10 mouse cellular contexts compared by ENCODE assay signal in the genomic region with DNA sequence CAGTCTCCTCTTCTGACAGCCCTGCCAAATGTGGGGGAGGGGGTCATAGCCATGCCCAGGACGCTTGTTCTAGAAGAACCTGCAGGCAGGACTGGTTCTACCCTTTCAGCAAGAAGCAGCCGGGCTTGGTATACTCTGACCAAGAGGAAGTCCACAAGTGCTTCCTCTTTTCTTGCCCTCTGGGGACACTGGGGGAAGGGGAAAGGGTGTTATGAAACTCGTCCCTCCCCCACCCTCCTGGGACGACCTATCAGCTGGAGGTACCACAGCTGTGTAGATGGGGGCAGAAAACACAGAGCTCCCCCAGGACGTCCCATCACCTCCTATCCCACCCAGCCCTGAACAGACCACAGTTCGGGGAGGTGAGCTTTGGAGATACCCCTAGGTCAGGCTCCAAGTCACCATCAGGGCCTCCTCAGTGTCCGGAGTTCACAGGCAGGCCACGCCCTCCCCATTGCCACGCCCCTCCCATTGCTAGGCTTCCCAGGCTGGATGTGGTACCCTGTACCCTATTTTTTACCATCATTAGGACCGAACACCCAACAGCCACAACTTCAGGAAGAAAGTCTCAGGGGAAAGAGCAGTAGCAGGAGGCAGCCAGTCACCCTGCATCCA. TPM values are rescaled to one million over a fixed set of nuclear protein-coding genes. Genes with fewer than 3 reads are reported as not detected.
DNase-seq lines count a peak whose midpoint lies in the region; ATAC-seq and TF ChIP-seq lines count a peak whose summit lies in the region.
"Had no signal": no experiment of that assay in that cellular context is flagged by ENCODE, and none has a peak within 500 bp of the region (broad histone marks: within the 10 kb centered on the region; RNA-seq: fewer than 3 reads in every experiment).

No protein-coding gene starts in this region.

- H3K4me2 ChIP-seq in CH12.LX (ENCODE audit: insufficient read depth, low read depth, poor library complexity, severe bottlenecking), result no peak overlapping the region
- H3K4me2 ChIP-seq: lung, embryonic 14.5 days had no signal

- peaks cover 23% of the 10 kb centered on the region for H3K27me3 ChIP-seq in CH12.LX (replicated peaks)
- H3K27me3 ChIP-seq in cerebellum, adult 2 months (ENCODE audit: control insufficient read depth, insufficient read depth, low read length), result no peaks in the 10 kb centered on the region

- no peak for TF ChIP-seq POLR2A in CH12.LX (IDR thresholded peaks at IDR 0.05; ENCODE audit: low read depth, low read length)
- TF ChIP-seq POLR2A in cerebellum, adult 2 months (IDR thresholded peaks at IDR 0.05; ENCODE audit: borderline replicate concordance, insufficient read depth, low read length), result no peak

- peak overlapping the region; percentile 49; the same call in 1 of the 2 replicates for H3K27ac ChIP-seq in gastrocnemius, adult 2 months
- no peak overlapping the region for H3K27ac ChIP-seq in CH12.LX (ENCODE audit: insufficient read depth, low read depth)
- no peak overlapping the region for H3K27ac ChIP-seq in cerebellum, adult 2 months (ENCODE audit: insufficient read depth, low read length)

- TF ChIP-seq RAD21 in CH12.LX (IDR thresholded peaks at IDR 0.05; ENCODE audit: low read depth, low read length), result no peak

- no peaks in the 10 kb centered on the region for H3K36me3 ChIP-seq in CH12.LX (replicated peaks in 1 of 2; ENCODE audit: control insufficient read depth in 1 of 2, insufficient read depth in 1 of 2, low read length in 1 of 2)

- intact Hi-C loops in gastrocnemius, adult 2 months (cut with DNase I), result no loop called here
- intact Hi-C loops in gastrocnemius, postnatal 36 days (cut with DNase I), result no loop called here

- peaks cover 25% of the 10 kb centered on the region for H3K9me3 ChIP-seq in CH12.LX (replicated peaks; ENCODE audit: low read length)

- no peak overlapping the region; the same call in 1 of the 2 replicates for H3K4me3 ChIP-seq in gastrocnemius, adult 2 months
- H3K4me3 ChIP-seq in CH12.LX (replicated peaks in 1 of 3; ENCODE audit: low read depth in 2 of 3, low read length in 2 of 3, poor library complexity in 1 of 3), result no peak overlapping the region
- H3K4me3 ChIP-seq in cerebellum, adult 2 months (replicated peaks; ENCODE audit: insufficient read depth, low read depth, low read length), result no peak overlapping the region

- TF ChIP-seq CTCF in gastrocnemius, adult 2 months (IDR thresholded peaks at IDR 0.05), result no peak
- TF ChIP-seq CTCF in CH12.LX (conservative IDR thresholded peaks at IDR 0.05 in 1 of 2, IDR thresholded peaks at IDR 0.05 in 1 of 2; ENCODE audit: low read depth in 2 of 2, low read length in 2 of 2), result no peak
- no peak for TF ChIP-seq CTCF in cerebellum, adult 2 months (IDR thresholded peaks at IDR 0.05; ENCODE audit: borderline replicate concordance, insufficient read depth, low read depth, low read length)

- peak; percentile 34 for DNase-seq in gastrocnemius, adult 2 months
- DNase-seq in gastrocnemius, postnatal 36 days, result no peak
- DNase-seq in CH12.LX (ENCODE audit: extremely low read depth), result peak; percentile 77
- no peak for DNase-seq in cerebellum, adult 9-10 months
- DNase-seq in embryo, embryonic 10 days (ENCODE audit: low spot score), result no peak
- no peak for DNase-seq in cerebellum, adult 2 months
- DNase-seq: forebrain, postnatal 0 days; lung, embryonic 14.5 days had no signal

- no peak overlapping the region for H3K9ac ChIP-seq in CH12.LX (ENCODE audit: insufficient read depth, low read depth)
- H3K9ac ChIP-seq: forebrain, postnatal 0 days; lung, embryonic 14.5 days had no signal

- TF ChIP-seq EP300 in CH12.LX (IDR thresholded peaks at IDR 0.05; ENCODE audit: low read length), result peak; percentile 79

- in situ Hi-C loops in CH12.LX (cut with MboI; ENCODE audit: low pct_ligation_motif_present, low pct_unique_long_range_greater_than_20kb, low sequenced_read_pairs), result no loop called here

- ATAC-seq in hematopoietic stem cell, adult 5-6 weeks (replicated peaks in 1 of 2; ENCODE audit: insufficient read depth in 1 of 2, low FRiP score in 2 of 2, low TSS enrichment in 1 of 2, low read depth in 1 of 2, poor library complexity in 2 of 2, severe bottlenecking in 2 of 2), result peak; percentile 90 to 92
- peak; percentile 91 for ATAC-seq in megakaryocyte progenitor cell, adult 5-6 weeks (replicated peaks; ENCODE audit: poor library complexity)
- ATAC-seq: forebrain, postnatal 0 days had no signal

- dilution Hi-C loops in CH12.LX (cut with MboI; ENCODE audit: extremely low pct_ligation_motif_present, extremely low pct_unique_long_range_greater_than_20kb, low sequenced_read_pairs), result no loop called here

- H3K79me2 ChIP-seq in CH12.LX (replicated peaks; ENCODE audit: control insufficient read depth, extremely low read depth, insufficient read depth, poor library complexity, severe bottlenecking), result no peaks in the 10 kb centered on the region

- WGBS in cerebellum, adult 2 months, result 48% methylated on average over 10 of the region's 10 CpGs

- H3K4me1 ChIP-seq in CH12.LX (ENCODE audit: control insufficient read depth in 1 of 2, insufficient read depth in 2 of 2), result peaks cover 5 to 15% of the 10 kb centered on the region in 2 experiments; a peak in 2 of 4 replicates
- no peaks in the 10 kb centered on the region for H3K4me1 ChIP-seq in cerebellum, adult 2 months (ENCODE audit: control insufficient read depth, insufficient read depth, low read length)

TF ChIP-seq in CH12.LX, 34 proteins besides CTCF, POLR2A, EP300 and RAD21 (continues in another document):
- TF ChIP-seq MEF2A (IDR thresholded peaks at IDR 0.05; ENCODE audit: borderline replicate concordance, low read depth, low read length) (no peak), IRF4 (IDR thresholded peaks at IDR 0.05; ENCODE audit: low read depth, low read length) (peak; percentile 70), E2F4 (IDR thresholded peaks at IDR 0.05; ENCODE audit: insufficient replicate concordance, low read depth, low read length) (no peak), MAZ (IDR thresholded peaks at IDR 0.05; ENCODE audit: low read depth, low read length) (no peak), USF2 (conservative IDR thresholded peaks at IDR 0.05; ENCODE audit: low read depth, low read length) (no peak), MAX (IDR thresholded peaks at IDR 0.05; ENCODE audit: low read length) (no peak), PAX5 (IDR thresholded peaks at IDR 0.05; ENCODE audit: low read length) (no peak), NELFE (IDR thresholded peaks at IDR 0.05; ENCODE audit: low read depth, low read length) (no peak), ELF1 (IDR thresholded peaks at IDR 0.05; ENCODE audit: low read depth, low read length) (0 out of 2 replicates have a peak, but pooled peaks have one; percentile 16), UBTF (IDR thresholded peaks at IDR 0.05; ENCODE audit: low read depth, low read length) (no peak), JUN (IDR thresholded peaks at IDR 0.05; ENCODE audit: insufficient read depth, low read depth, low read length) (no peak), RCOR1 (conservative IDR thresholded peaks at IDR 0.05; ENCODE audit: low read depth, low read length) (no peak), MAFK (IDR thresholded peaks at IDR 0.05; ENCODE audit: insufficient replicate concordance, low read length) (0 out of 2 replicates have a peak, but pooled peaks have one; percentile 28), ZKSCAN1 (IDR thresholded peaks at IDR 0.05; ENCODE audit: borderline replicate concordance, low read depth, low read length) (no peak), TBP (conservative IDR thresholded peaks at IDR 0.05; ENCODE audit: low read depth, low read length) (no peak), MXI1 (IDR thresholded peaks at IDR 0.05; ENCODE audit: low read depth, low read length) (no peak), HCFC1 (IDR thresholded peaks at IDR 0.05; ENCODE audit: low read depth, low read length) (no peak), USF1 (IDR thresholded peaks at IDR 0.05; ENCODE audit: low read depth, low read length) (no peak), MYC (IDR thresholded peaks at IDR 0.05; ENCODE audit: low read depth, low read length) (no peak), TCF12 (IDR thresholded peaks at IDR 0.05; ENCODE audit: low read depth, low read length) (peak; percentile 80), SMC3 (IDR thresholded peaks at IDR 0.05; ENCODE audit: low read depth, low read length) (no peak), ETS1 (conservative IDR thresholded peaks at IDR 0.05; ENCODE audit: low read depth, low read length) (peak; percentile 63), BHLHE40 (IDR thresholded peaks at IDR 0.05; ENCODE audit: low read depth, low read length) (0 out of 2 replicates have a peak, but pooled peaks have one; percentile 27), ZMIZ1 (IDR thresholded peaks at IDR 0.05; ENCODE audit: low read depth, low read length) (no peak)

RNA-seq across cellular contexts. Expression of a gene that starts 17.6 kb away (rescaled TPM):
- total RNA-seq in gastrocnemius, adult 2 months (2021), result under 1 TPM; 0.20 to 0.45 TPM
- total RNA-seq in gastrocnemius, postnatal 36 days (2021), result under 1 TPM; 0.20 to 0.30 TPM
- total RNA-seq in CH12.LX (2012; rRNA removed), result 0.08 and 0.17 TPM in 2 replicates
- total RNA-seq in CH12.LX (2014; rRNA removed), result 0.68 and 0.78 TPM in 2 replicates
- polyA plus RNA-seq in CH12.LX (2012; ENCODE audit: insufficient read length, low read depth), result 0.60 and 0.63 TPM in 2 replicates
- 9.0 and 26.3 TPM in 2 replicates for total RNA-seq in hematopoietic stem cell, adult 5-6 weeks (2017)
- 16.3 and 17.3 TPM in 2 replicates for total RNA-seq in megakaryocyte progenitor cell, adult 5-6 weeks (2015)
- 20.1 and 25.7 TPM in 2 replicates for total RNA-seq in megakaryocyte progenitor cell, adult 5-6 weeks (2017)
- polyA plus RNA-seq in cerebellum, adult 2 months (2012; rRNA removed), result 1.2 and 1.4 TPM in 2 replicates

RNA-seq across cellular contexts. Expression of a gene that starts 24.9 kb away (rescaled TPM):
- total RNA-seq in gastrocnemius, adult 2 months (2021), result 1 to 10 TPM; 4.5 to 6.9 TPM
- 1 to 10 TPM; 4.3 to 4.5 TPM for total RNA-seq in gastrocnemius, postnatal 36 days (2021)
- total RNA-seq in CH12.LX (2012; rRNA removed) (not detected in 2 replicates), CH12.LX (2014; rRNA removed) (not detected in 2 replicates)
- not detected in 2 replicates for polyA plus RNA-seq in CH12.LX (2012; ENCODE audit: insufficient read length, low read depth)
- 5.4 and 11.4 TPM in 2 replicates for total RNA-seq in hematopoietic stem cell, adult 5-6 weeks (2017)
- 2.5 and 2.8 TPM in 2 replicates for total RNA-seq in megakaryocyte progenitor cell, adult 5-6 weeks (2015)
- 1.2 and 2.2 TPM in 2 replicates for total RNA-seq in megakaryocyte progenitor cell, adult 5-6 weeks (2017)
- polyA plus RNA-seq in cerebellum, adult 2 months (2012; rRNA removed), result 9.0 and 11.4 TPM in 2 replicates

RNA-seq across cellular contexts. Expression of a gene that starts 59.0 kb away (rescaled TPM):
- not detected for total RNA-seq in gastrocnemius, adult 2 months (2021)
- total RNA-seq in gastrocnemius, postnatal 36 days (2021), result not detected
- total RNA-seq in CH12.LX (2012; rRNA removed), result not detected in 2 replicates
- total RNA-seq in CH12.LX (2014; rRNA removed), result not detected in 2 replicates
- not detected in 2 replicates for polyA plus RNA-seq in CH12.LX (2012; ENCODE audit: insufficient read length, low read depth)
- 0.50 TPM in 1 of 2 replicates, not detected in the other for total RNA-seq in hematopoietic stem cell, adult 5-6 weeks (2017)
- total RNA-seq in megakaryocyte progenitor cell, adult 5-6 weeks (2015), result not detected in 2 replicates
- not detected in 2 replicates for total RNA-seq in megakaryocyte progenitor cell, adult 5-6 weeks (2017)
- polyA plus RNA-seq in cerebellum, adult 2 months (2012; rRNA removed), result 9.5 and 11.6 TPM in 2 replicates
- polyA plus RNA-seq: lung, embryonic 14.5 days had no signal

Comparison
In these comparisons a context has a peak if more than half of its experiments do, and no peak if none do; other contexts are left out.
1. DNase-seq: peak in gastrocnemius, adult 2 months (single experiment) and CH12.LX (single experiment); none in gastrocnemius, postnatal 36 days (0 of 2), cerebellum, adult 9-10 months (single experiment), embryo, embryonic 10 days (single experiment) and cerebellum, adult 2 months (0 of 2).